Mouse (Mus musculus): ENCODE measurements around the gene Ccl27b.
"Not testable (repeated sequence)": the region's sequence is repeated elsewhere in the genome, so short reads cannot be mapped to it uniquely, and the experiment has no call there.

Ccl27b gene

DNA sequence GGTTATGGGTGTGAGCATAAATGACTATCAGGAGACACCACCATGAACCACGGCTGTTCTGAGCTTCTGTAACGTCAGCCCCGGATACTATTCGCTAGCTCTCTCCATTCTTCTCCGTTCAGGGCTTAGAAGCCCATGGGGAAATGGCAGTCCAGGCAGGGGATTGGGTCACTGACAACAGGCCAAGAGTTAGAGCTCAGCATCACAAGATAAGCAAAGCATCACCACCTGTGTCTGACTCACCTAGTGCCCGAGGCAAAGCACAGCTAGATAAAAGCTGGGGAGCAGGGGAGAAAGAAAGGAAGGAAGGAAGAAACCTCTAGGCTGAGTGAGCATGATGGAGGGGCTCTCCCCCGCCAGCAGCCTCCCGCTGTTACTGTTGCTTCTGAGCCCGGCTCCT is at the start of gene Ccl27b:
Gene Ccl27b (plus strand): TSS at position 301 of the 400 bp plus-strand sequence.
- DNase-seq (ENCODE audit: low spot score), result not testable (repeated sequence)

DNA sequence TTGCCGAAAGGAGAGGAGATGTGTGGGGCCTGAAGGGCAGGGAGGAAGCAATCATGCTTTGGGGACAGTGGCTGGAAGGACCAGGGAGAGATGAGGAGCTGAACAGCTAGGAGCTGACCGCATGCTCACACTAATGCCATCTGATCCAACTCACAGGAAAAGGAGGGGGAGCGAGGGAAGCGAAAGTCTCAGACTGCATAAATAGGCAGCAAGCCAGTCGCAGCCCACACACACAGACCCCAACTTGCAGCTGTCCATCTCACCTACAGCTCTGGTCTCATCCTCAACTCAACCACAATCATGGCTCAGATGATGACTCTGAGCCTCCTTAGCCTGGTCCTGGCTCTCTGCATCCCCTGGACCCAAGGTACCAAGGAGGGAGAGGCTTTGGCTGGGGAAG is 43.2 kb upstream of the Ccl27b start, which contains the start of gene Gm10591:
Gene Gm10591 (plus strand): TSS at position 301 of the 400 bp plus-strand sequence.
- DNase-seq (ENCODE audit: low spot score), result not testable (repeated sequence)

DNA sequence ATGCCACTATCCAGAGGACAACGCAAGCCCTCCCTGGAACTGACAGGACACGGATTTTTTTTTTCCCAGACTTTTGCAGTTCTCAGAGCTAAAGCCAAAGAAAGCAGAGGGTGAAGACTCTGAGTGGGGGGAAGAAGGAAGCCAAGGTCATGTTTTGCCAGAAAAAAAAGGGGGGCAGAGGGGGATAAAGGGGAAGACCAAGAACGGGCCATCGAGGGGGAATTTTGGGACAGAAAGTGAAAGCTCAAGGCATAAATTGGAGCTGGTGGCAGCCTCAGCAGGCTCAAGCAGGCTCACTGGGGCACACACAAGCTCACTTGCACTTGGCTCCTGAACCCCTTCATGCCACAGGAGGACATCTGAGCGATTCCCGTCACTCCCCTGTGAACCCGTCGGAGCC is 25.6 kb upstream of the Ccl27b start, which contains the start of gene Gm2564:
Gene Gm2564 (plus strand): TSS at position 301 of the 400 bp plus-strand sequence.
- DNase-seq (ENCODE audit: low spot score), result not testable (repeated sequence)

- not testable (repeated sequence) for DNase-seq (ENCODE audit: low spot score)
These were observed 6.7 kb downstream of the Ccl27b start, which contains the start of gene Il11ra2 for GRCm38 (mm10) chr4:42661793-42662192. Il11ra2 (minus strand) TSS chr4:42661893.

DNA sequence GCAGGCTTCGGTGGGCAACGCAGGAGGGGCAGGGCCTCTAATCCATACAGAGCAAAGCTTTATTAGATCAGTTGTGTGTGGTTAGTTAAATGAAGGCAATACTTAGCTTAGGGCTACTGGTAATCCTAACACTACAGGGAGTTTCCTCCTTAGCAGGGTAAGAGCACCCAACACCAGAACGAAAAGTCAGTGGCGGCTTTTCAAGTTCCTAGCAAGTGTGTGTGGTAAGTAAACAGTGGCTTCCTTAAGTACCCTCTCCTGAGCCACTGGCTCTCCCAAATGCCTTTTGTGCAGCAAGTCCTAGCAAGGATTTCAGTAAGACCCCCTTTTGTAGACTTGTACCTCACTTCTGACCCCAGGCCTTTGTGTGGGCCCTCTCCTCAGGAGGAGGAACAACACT is 20.4 kb downstream of the Ccl27b start:
- DNase-seq (ENCODE audit: low spot score), result not testable (repeated sequence)

GRCm38 (mm10) chr4:42679365-42679764 is 24.3 kb downstream of the Ccl27b start:
- DNase-seq (ENCODE audit: low spot score), result not testable (repeated sequence)

DNA sequence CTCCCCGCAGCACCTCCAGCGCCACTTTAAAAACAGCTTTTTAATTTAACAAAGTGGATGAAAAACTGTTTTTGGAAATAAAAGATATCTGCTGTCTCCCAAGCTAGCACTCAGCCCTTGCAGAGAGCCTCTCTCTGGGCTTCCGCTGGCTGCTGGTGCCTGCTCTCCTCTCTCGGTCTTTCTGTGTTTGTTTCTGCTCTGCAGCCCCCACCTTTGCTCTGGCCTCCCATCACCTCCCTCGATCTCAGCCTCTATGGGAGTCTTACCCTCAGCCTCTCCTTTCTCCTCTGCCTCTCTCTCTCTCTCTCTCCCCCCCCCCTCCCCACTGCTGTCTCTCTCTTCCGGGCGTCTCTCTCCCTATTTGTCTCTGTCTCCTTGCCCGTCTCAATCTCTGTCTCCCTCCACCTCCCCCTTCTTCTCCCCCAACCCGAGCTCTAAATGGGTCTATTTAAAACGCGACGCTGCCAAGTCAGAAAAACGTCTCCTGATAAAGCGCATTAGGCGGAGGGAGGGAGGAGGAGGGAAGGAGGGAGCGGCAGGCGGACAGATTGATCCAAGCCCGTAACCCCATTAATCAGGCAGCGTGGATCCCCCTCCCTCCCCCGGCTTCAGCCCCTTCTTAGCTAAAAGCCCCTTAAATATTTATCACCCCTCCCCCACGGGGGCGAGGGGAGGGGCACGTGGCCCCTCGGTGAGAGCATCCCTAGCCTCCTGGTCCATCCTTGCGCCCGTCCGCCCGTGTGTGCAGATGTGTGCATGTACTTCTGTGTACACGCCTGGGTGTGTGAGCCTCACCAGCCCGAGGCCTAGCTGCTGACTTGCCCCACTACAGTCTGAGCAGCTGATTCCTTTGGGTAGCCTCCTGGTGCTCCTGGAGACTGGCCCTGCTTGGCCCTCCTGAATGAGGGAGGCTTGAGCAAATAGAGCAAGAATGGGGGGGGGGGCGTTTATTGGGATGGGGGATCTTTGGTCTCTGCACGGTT is 25.6 kb downstream of the Ccl27b start:
- DNase-seq (ENCODE audit: low spot score), result not testable (repeated sequence)

- not testable (repeated sequence) for DNase-seq (ENCODE audit: low spot score)
These were observed 26.6 kb downstream of the Ccl27b start for GRCm38 (mm10) chr4:42681473-42682182.

GRCm38 (mm10) chr4:42682183-42682524 is 27.1 kb downstream of the Ccl27b start:
- not testable (repeated sequence) for DNase-seq (ENCODE audit: low spot score)
